Mouse (Mus musculus) left cerebral cortex, adult 8-10 months (tissue): ENCODE measurements at regions not wholly inside any gene's neighbourhood (a gene's known extent, or its start where the extent isn't known, plus 50 kb on each side); places are given as distances from the start of the nearest gene placed in this dataset.

Experiments
- DNase-seq, 2 experiments: peaks; one replicate each; pipeline ENCODE4 v3.0.0; 2022; ENCODE audit warnings: low spot score in 2 of 2

DNA sequence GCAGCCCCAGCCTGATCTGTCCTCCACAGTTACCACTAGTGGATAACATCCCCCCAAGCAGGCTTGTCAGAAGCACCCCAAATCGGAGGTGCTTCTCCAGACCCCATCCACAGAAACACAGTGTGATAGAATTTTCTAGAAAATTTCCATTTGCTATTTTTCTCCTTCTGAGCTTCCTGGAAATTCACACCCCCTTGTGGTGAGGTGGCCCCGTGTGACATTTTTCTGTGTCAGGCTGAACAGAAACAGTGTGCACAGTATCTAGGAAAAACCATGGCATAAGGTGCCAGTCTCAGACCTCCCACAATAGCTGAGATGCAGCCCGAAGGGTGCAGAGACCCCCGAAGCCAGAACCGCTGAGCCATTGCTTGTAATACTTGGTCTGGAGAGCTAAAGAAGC, 155.3 kb upstream of the Mvb12b start:
- no peak for DNase-seq

DNA sequence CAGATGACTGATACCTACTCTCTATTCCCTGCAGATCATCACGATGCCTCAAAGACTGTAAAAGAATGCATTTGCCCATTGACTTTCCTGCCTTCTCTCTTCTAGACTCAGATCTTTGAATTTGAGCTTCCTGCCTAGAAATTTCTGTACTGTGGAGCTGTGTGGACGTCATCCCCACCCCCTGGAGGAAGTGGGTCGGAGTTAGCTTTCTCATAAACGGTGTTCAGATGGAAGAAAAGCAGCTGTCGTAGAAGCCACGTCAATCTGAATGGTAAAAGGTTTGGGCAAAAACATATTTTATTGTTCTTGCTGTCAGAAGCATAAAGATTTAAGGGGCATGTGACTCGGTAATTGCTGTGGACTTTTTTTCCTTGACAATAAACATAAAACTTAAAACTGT, 154.6 kb upstream of the Mvb12b start:
- DNase-seq = no peak

- no peak for DNase-seq
Measured at GRCm38 (mm10) chr2:34038982-34039381, 151.2 kb upstream of the Mvb12b start.

- no peak for DNase-seq
Measured at GRCm38 (mm10) chr2:34033212-34033611, 145.5 kb upstream of the Mvb12b start.

- no peak for DNase-seq
Measured at GRCm38 (mm10) chr2:34031421-34031820, 143.7 kb upstream of the Mvb12b start.

DNA sequence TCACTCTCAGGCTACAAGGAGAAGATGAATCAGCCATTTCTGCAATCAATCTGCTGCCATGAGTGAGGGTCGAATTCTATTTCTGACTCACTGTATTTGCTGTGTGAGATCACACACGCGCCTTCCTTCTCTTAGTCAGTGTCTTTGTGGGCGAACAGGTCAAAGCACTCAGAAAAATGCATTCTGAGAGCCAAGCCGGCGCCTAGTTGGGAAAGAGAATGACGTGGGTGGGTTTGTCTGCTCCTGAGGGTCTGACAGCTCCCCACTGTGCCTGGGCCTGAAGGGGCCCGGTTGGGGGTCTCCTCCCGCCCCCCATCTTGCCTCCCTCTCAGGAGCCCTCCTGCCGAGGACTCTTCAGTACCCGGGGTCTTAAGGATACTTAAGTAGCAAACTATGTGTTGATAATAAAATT, 143.3 kb upstream of the Mvb12b start:
- DNase-seq = no peak

- no peak for DNase-seq
Measured at GRCm38 (mm10) chr2:34027445-34027844, 139.7 kb upstream of the Mvb12b start.

DNA sequence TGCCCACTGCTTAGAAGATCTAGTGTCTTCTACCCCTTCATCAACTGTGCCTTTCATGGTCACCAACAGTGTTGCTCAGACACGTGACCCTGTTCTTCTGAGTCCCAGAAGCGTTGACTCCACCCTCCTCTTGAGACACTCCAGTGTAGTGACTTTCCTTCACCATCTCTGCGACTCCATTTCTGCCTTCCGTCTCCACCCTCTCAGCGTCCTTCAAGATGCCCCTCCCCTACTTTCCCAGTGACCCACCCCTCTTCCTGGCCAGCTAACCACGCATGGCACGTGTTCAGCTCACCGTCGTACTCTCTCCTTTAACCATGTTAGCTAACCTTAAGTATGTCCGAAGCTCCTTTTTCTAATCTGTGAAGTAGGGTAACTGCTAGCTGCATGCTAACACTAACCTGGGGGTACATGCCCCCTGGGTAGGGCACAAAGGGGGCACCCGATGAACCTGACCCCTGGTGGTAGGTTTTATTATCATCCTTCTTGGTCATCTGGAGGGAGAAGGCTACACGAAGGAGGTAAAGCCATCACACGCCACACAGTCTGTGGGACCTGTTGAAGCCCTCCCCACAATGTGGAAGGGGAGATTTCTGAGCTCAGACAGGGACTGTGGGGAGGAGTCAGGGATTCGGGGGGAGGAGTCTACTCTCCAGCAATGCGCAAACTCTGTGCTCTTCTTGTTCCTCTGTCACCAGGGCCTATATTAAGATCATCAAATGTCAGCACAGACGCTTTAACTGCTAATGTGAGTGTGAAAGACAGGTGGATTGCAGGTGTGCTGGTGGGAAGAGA, 139.0 kb upstream of the Mvb12b start:
- DNase-seq = no peak

GRCm38 (mm10) chr2:34025715-34026360, 138.1 kb upstream of the Mvb12b start:
- DNase-seq = peak in 1 of 2 experiments; percentile 52

GRCm38 (mm10) chr2:34017142-34017453, 129.4 kb upstream of the Mvb12b start:
- DNase-seq = no peak

DNA sequence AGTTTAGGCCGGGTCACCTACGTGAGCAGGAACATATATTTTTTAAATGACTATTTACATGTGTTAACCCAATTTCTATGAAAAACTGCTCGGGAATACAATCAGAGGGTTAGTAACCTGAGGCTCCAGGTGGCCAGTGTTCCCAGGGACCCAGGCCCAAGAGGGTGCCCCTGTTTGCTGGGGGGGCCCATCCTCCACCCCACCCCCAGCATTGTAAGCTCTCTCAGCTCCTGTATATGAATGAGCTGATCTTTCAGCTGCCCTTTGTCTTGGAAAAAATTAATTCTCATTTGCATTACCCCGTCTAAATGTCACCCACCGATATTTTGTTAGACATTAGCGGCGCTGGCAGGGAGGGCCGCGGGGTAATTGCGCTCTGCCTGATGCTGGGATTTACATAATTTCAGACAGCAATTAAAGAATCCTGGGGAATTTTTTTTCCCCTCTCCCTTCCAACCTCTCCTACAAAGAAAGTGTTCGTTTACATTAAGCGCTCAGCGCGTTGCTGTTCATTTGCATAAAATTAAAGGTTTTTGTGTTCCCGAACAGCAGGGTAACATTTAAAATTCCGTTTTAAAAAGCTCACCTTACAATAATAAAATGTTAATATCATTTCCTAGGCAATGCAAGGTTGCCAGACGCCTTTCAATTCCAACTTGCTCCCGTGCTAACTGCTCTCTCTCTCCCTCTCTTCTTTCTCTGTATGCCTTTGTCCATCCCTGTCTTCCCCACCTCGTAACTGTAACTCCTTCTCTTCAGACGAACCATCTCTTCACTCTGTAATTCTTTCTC, 128.8 kb upstream of the Mvb12b start:
- no peak for DNase-seq

GRCm38 (mm10) chr2:34015640-34015995, 127.9 kb upstream of the Mvb12b start:
- DNase-seq = no peak

- DNase-seq = no peak
Measured at GRCm38 (mm10) chr2:34014868-34015639, 127.3 kb upstream of the Mvb12b start.

DNA sequence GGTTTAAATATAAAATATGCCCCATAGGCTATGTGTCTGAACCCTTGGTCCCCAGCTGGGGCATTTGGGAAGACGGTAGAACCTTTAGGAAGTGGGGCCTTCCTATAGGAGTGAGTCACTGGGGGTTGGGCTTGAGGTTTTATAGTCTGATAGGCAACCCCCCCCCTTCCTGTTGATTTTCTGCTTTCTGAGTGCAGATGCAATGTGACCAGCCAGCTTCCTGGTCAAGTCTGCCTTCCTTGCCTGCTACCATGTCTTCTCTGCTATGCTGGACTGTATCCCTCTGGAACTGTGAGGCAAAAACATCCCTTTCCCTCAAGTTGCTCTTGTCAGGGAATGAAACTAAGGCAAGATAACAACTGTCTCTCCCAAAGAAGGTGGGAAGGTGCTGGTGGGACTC, 122.4 kb upstream of the Mvb12b start:
- no peak for DNase-seq

DNA sequence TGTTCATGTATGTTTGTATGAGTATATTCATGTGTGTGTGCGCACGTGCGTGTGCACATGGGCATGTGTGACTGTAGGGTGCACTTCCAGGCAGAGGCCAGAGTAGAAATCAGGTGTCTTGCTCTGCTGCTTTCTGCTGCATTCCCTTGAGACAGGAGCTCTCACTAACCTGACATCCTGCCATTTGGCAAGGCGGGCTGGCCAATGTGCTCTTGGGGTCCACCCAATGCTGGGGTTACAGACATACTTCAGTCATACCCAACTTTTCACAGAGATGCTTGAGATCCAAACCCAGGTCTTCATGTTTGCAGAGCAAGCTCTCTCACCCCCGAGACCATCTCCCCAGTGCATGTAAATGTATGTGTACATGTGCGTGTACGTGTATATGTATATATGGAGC, 120.2 kb upstream of the Mvb12b start:
- no peak for DNase-seq

GRCm38 (mm10) chr2:33997106-33997505, 109.4 kb upstream of the Mvb12b start:
- DNase-seq = no peak

GRCm38 (mm10) chr2:33996331-33996730, 108.6 kb upstream of the Mvb12b start:
- DNase-seq = no peak

GRCm38 (mm10) chr2:33991299-33991698, 103.6 kb upstream of the Mvb12b start:
- no peak for DNase-seq

DNA sequence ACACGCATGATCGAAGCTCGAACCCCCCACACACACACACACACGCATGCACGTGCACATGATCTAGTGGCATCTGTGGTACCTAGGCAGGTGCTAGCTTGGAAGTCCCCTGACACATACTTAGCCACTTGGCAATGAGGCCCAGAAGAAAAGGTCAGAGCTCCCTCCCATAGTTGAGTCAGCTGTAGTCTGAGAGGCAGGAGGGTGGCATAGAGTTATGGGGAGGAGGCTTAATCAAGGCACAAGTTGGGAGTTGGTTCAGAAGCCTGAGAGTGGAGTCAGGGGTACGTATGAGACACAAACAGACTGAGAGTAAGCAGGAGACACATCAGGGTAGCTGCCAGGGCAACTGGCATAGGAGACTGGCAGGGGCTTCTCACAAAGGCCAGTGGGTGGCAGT, 103.0 kb upstream of the Mvb12b start:
- no peak for DNase-seq

GRCm38 (mm10) chr2:33989555-33990370, 102.0 kb upstream of the Mvb12b start:
- DNase-seq = no peak

- DNase-seq = no peak
Measured at GRCm38 (mm10) chr2:33986420-33986819, 98.7 kb upstream of the Mvb12b start.
